Mouse (Mus musculus): Measurements from ENCODE around the gene Irx4. TPM values are rescaled to one million over a fixed set of nuclear protein-coding genes. Genes with fewer than 3 reads are reported as not detected.

Gene Irx4
- polyA plus RNA-seq, 1 experiment = 0.16 TPM

GRCm38 (mm10) chr13:73263128-73263971 lies 3.1 kb downstream of the Irx4 start:
- 6% methylated on average over 40 of the region's 40 CpGs for WGBS
- no peak overlapping the region for H3K27ac ChIP-seq (ENCODE audit: insufficient read depth, low read depth, low read length)
- no peaks in the 10 kb centered on the region for H3K36me3 ChIP-seq (ENCODE audit: control insufficient read depth, insufficient read depth, low read length)
- H3K27me3 ChIP-seq (replicated peaks; ENCODE audit: control insufficient read depth, insufficient read depth, low read length) = peaks cover 6% of the 10 kb centered on the region; the same call in 1 of the 2 replicates
- peak overlapping the region; percentile 7 for H3K4me3 ChIP-seq (ENCODE audit: insufficient read depth, low read depth, low read length)
- TF ChIP-seq CTCF (conservative IDR thresholded peaks at IDR 0.05; ENCODE audit: insufficient read depth, insufficient read length, low read depth, low read length) (no peak), POLR2A (IDR thresholded peaks at IDR 0.05; ENCODE audit: low read depth, low read length) (no peak)
- DNase-seq = peak; percentile 59
- H3K4me1 ChIP-seq (ENCODE audit: control insufficient read depth, insufficient read depth, low read length) = no peaks in the 10 kb centered on the region

GRCm38 (mm10) chr13:73264166-73264735 lies 4.0 kb downstream of the Irx4 start:
- Histone ChIP-seq H3K4me1 (ENCODE audit: control insufficient read depth, insufficient read depth, low read length) (no peaks in the 10 kb centered on the region), H3K4me3 (ENCODE audit: insufficient read depth, low read depth, low read length) (no peak overlapping the region), H3K27me3 (replicated peaks; ENCODE audit: control insufficient read depth, insufficient read depth, low read length) (peaks cover 6% of the 10 kb centered on the region; the same call in 1 of the 2 replicates), H3K27ac (ENCODE audit: insufficient read depth, low read depth, low read length) (no peak overlapping the region), H3K36me3 (ENCODE audit: control insufficient read depth, insufficient read depth, low read length) (no peaks in the 10 kb centered on the region)
- 24% methylated on average over 29 of the region's 29 CpGs for WGBS
- no peak for DNase-seq
- no peak for TF ChIP-seq POLR2A (IDR thresholded peaks at IDR 0.05; ENCODE audit: low read depth, low read length)
- no peak for TF ChIP-seq CTCF (conservative IDR thresholded peaks at IDR 0.05; ENCODE audit: insufficient read depth, insufficient read length, low read depth, low read length)

GRCm38 (mm10) chr13:73264831-73265230 lies 4.6 kb downstream of the Irx4 start:
- Histone ChIP-seq H3K27me3 (replicated peaks; ENCODE audit: control insufficient read depth, insufficient read depth, low read length) (peaks cover 6% of the 10 kb centered on the region; the same call in 1 of the 2 replicates), H3K27ac (ENCODE audit: insufficient read depth, low read depth, low read length) (no peak overlapping the region), H3K36me3 (ENCODE audit: control insufficient read depth, insufficient read depth, low read length) (no peaks in the 10 kb centered on the region), H3K4me3 (ENCODE audit: insufficient read depth, low read depth, low read length) (no peak overlapping the region), H3K4me1 (ENCODE audit: control insufficient read depth, insufficient read depth, low read length) (no peaks in the 10 kb centered on the region)
- TF ChIP-seq POLR2A (IDR thresholded peaks at IDR 0.05; ENCODE audit: low read depth, low read length) (no peak), CTCF (conservative IDR thresholded peaks at IDR 0.05; ENCODE audit: insufficient read depth, insufficient read length, low read depth, low read length) (no peak)
- no peak for DNase-seq
- 54% methylated on average over 8 of the region's 8 CpGs for WGBS

GRCm38 (mm10) chr13:73265442-73265841 lies 5.2 kb downstream of the Irx4 start:
- H3K4me3 ChIP-seq (ENCODE audit: insufficient read depth, low read depth, low read length) = peak overlapping the region; percentile 22
- H3K27me3 ChIP-seq (replicated peaks; ENCODE audit: control insufficient read depth, insufficient read depth, low read length) = peaks cover 6% of the 10 kb centered on the region; the same call in 1 of the 2 replicates
- WGBS = 10% methylated on average over 28 of the region's 28 CpGs
- TF ChIP-seq CTCF (conservative IDR thresholded peaks at IDR 0.05; ENCODE audit: insufficient read depth, insufficient read length, low read depth, low read length) = no peak
- no peak for TF ChIP-seq POLR2A (IDR thresholded peaks at IDR 0.05; ENCODE audit: low read depth, low read length)
- no peaks in the 10 kb centered on the region for H3K4me1 ChIP-seq (ENCODE audit: control insufficient read depth, insufficient read depth, low read length)
- peak; percentile 8 for DNase-seq
- H3K36me3 ChIP-seq (ENCODE audit: control insufficient read depth, insufficient read depth, low read length) = no peaks in the 10 kb centered on the region
- no peak overlapping the region for H3K27ac ChIP-seq (ENCODE audit: insufficient read depth, low read depth, low read length)

- 15% methylated on average over 10 of the region's 10 CpGs for WGBS
- Histone ChIP-seq H3K36me3 (ENCODE audit: control insufficient read depth, insufficient read depth, low read length) (no peaks in the 10 kb centered on the region), H3K4me1 (ENCODE audit: control insufficient read depth, insufficient read depth, low read length) (no peaks in the 10 kb centered on the region)
Measured at GRCm38 (mm10) chr13:73267551-73267950, 7.3 kb downstream of the Irx4 start.

GRCm38 (mm10) chr13:73268702-73269101 lies 8.4 kb downstream of the Irx4 start:
- Histone ChIP-seq H3K36me3 (ENCODE audit: control insufficient read depth, insufficient read depth, low read length) (no peaks in the 10 kb centered on the region), H3K4me3 (ENCODE audit: insufficient read depth, low read depth, low read length) (no peak overlapping the region), H3K4me1 (ENCODE audit: control insufficient read depth, insufficient read depth, low read length) (no peaks in the 10 kb centered on the region), H3K27ac (ENCODE audit: insufficient read depth, low read depth, low read length) (no peak overlapping the region), H3K27me3 (replicated peaks; ENCODE audit: control insufficient read depth, insufficient read depth, low read length) (peaks cover 5% of the 10 kb centered on the region)
- 3% methylated on average over 20 of the region's 20 CpGs for WGBS
- no peak for TF ChIP-seq POLR2A (IDR thresholded peaks at IDR 0.05; ENCODE audit: low read depth, low read length)
- TF ChIP-seq CTCF (conservative IDR thresholded peaks at IDR 0.05; ENCODE audit: insufficient read depth, insufficient read length, low read depth, low read length) = no peak
- no peak for DNase-seq

More at GRCm38 (mm10) chr13:73267551-73267950, 7.3 kb downstream of the Irx4 start:
- H3K27ac ChIP-seq (ENCODE audit: insufficient read depth, low read depth, low read length) = no peak overlapping the region
- peaks cover 7% of the 10 kb centered on the region for H3K27me3 ChIP-seq (replicated peaks; ENCODE audit: control insufficient read depth, insufficient read depth, low read length)
- TF ChIP-seq POLR2A (IDR thresholded peaks at IDR 0.05; ENCODE audit: low read depth, low read length) (no peak), CTCF (conservative IDR thresholded peaks at IDR 0.05; ENCODE audit: insufficient read depth, insufficient read length, low read depth, low read length) (no peak)
- DNase-seq = no peak
- H3K4me3 ChIP-seq (ENCODE audit: insufficient read depth, low read depth, low read length) = no peak overlapping the region

- H3K4me3 ChIP-seq (ENCODE audit: insufficient read depth, low read depth, low read length) = no peak overlapping the region
- 10% methylated on average over 15 of the region's 15 CpGs for WGBS
- no peaks in the 10 kb centered on the region for H3K4me1 ChIP-seq (ENCODE audit: control insufficient read depth, insufficient read depth, low read length)
- TF ChIP-seq CTCF (conservative IDR thresholded peaks at IDR 0.05; ENCODE audit: insufficient read depth, insufficient read length, low read depth, low read length) = no peak
- no peak for TF ChIP-seq POLR2A (IDR thresholded peaks at IDR 0.05; ENCODE audit: low read depth, low read length)
- no peak overlapping the region for H3K27ac ChIP-seq (ENCODE audit: insufficient read depth, low read depth, low read length)
- no peaks in the 10 kb centered on the region for H3K36me3 ChIP-seq (ENCODE audit: control insufficient read depth, insufficient read depth, low read length)
- no peak for DNase-seq
- H3K27me3 ChIP-seq (replicated peaks; ENCODE audit: control insufficient read depth, insufficient read depth, low read length) = peaks cover 5% of the 10 kb centered on the region
Measured at GRCm38 (mm10) chr13:73269251-73269650, 9.0 kb downstream of the Irx4 start.

All from kidney, adult 2 months (tissue).